Mouse (Mus musculus): ENCODE measurements around the gene Vmn1r54.
"Not testable (repeated sequence)": the region's sequence is repeated elsewhere in the genome, so short reads cannot be mapped to it uniquely, and the experiment has no call there.

Gene Vmn1r54

GRCm38 (mm10) chr6:90246000-90246399 lies at the start of gene Vmn1r54:
Vmn1r54 (plus strand) TSS chr6:90246300.
- DNase-seq (ENCODE audit: low read depth, low spot score), result no peak

- DNase-seq (ENCODE audit: low read depth, low spot score), result not testable (repeated sequence)
These were observed 43.6 kb upstream of the Vmn1r54 start, which contains the start of gene V1ra8 for GRCm38 (mm10) chr6:90202493-90202892. V1ra8 (plus strand) TSS chr6:90202793.

DNA sequence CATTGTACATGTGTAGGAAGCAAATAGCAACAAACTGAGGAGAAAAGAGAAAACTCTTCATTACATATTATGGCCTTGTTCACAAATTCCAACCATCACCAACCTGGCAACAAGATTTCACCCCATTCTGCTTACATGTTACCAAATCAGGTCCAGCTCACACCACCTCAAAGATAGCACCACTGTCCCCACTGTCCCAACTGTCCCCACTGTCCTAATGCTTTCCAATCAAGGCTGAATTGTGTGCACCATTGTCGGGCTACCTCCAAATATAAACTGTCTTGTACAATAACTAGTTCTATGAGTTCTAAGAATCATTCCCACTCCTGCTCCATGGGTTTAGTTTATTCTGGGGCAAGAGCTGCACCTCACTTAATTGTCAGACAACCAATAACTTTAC lies 21.8 kb upstream of the Vmn1r54 start, which contains the start of gene Vmn1r53:
Gene Vmn1r53 (minus strand): TSS at position 101 of the 400 bp plus-strand sequence.
- no peak for DNase-seq (ENCODE audit: low read depth, low spot score)

- DNase-seq (ENCODE audit: low read depth, low spot score), result peak; percentile 59
These were observed 14.0 kb upstream of the Vmn1r54 start for GRCm38 (mm10) chr6:90232114-90232513.

- DNase-seq (ENCODE audit: low read depth, low spot score), result peak; percentile 79
These were observed 13.4 kb upstream of the Vmn1r54 start for GRCm38 (mm10) chr6:90232681-90233080.

- DNase-seq (ENCODE audit: low read depth, low spot score), result no peak
These were observed 2.1 kb upstream of the Vmn1r54 start for GRCm38 (mm10) chr6:90244019-90244418.

DNA sequence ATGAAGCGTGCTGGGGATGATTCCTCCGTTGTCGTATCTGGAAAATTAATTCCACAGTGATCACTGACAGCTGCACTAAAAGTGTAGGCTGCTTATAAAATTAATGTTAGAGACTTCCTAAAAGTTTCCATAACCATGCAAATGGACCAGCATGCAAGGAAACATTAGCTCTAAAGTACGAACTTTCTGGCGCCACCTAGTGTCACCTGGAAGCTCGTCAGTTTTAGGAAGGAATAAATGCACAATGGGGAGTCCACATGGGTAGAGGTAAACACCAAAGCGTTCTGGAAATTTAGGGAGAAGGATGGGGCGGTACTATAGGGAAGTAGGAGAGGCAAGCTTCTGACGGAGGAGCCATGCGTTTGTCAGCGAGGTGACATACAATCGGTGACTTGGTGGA lies 42.2 kb downstream of the Vmn1r54 start:
- DNase-seq (ENCODE audit: low read depth, low spot score), result peak; percentile 64

GRCm38 (mm10) chr6:90300919-90301318 lies 54.8 kb downstream of the Vmn1r54 start, which contains the start of gene BC048671:
BC048671 (plus strand) TSS chr6:90301219.
- no peak for DNase-seq (ENCODE audit: low read depth, low spot score)

GRCm38 (mm10) chr6:90306315-90306975 lies 60.3 kb downstream of the Vmn1r54 start:
- DNase-seq (ENCODE audit: low read depth, low spot score), result no peak

- DNase-seq (ENCODE audit: low read depth, low spot score), result peak; percentile 29
These were observed 63.0 kb downstream of the Vmn1r54 start for GRCm38 (mm10) chr6:90308839-90309778.

- DNase-seq (ENCODE audit: low read depth, low spot score), result no peak
These were observed 69.9 kb downstream of the Vmn1r54 start for GRCm38 (mm10) chr6:90315961-90316360.

DNA sequence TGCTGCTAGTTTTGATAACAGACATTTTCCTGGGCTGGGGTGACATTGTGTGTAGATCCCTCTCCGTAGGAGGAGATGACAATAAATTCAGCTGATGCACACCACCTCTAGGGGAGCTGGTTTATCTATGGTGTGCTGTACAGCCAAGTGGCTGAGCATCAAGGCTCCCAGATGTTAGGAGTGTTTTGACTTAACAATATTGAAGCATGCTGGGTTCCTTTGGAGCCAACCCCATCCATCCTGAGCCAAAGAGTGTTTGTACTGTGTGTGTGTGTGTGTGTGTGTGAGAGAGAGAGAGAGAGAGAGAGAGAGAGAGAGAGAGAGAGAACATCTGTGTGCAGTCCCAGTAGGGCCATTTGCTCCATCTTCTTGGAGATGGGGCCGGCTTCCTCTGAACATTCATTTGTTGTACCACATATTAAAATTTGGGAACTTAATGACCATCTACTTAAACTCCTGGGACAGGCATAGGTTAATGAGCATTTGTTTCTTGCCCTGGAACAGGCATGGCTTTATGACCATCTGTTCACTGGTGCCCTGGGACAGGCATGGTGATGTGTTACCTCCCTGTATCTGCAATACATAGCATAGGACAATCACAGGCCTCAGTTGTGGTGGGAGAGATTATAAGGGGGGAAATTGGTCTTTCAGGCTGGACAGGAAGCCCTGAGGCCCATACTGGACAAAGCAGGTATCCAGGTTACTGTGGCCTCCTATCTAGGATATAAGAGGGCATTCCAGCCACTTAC lies 71.6 kb downstream of the Vmn1r54 start:
- DNase-seq (ENCODE audit: low read depth, low spot score), result no peak

GRCm38 (mm10) chr6:90319019-90319418 lies 72.9 kb downstream of the Vmn1r54 start:
- no peak for DNase-seq (ENCODE audit: low read depth, low spot score)

GRCm38 (mm10) chr6:90319475-90320191 lies 73.5 kb downstream of the Vmn1r54 start:
- no peak for DNase-seq (ENCODE audit: low read depth, low spot score)

- DNase-seq (ENCODE audit: low read depth, low spot score), result no peak
These were observed 74.3 kb downstream of the Vmn1r54 start for GRCm38 (mm10) chr6:90320429-90320828.
